Mouse (Mus musculus) intestine, embryonic 14.5 days (tissue): ENCODE data around the gene Polr2i. TPM values are rescaled to one million over a fixed set of nuclear protein-coding genes. Genes with fewer than 3 reads are reported as not detected.

Experiments used
- ATAC-seq: fragments of 200-750 bp; cut with Nextera tagmentation; replicated peaks from 2 replicates; pipeline ENCODE4 v1.8.0; 2017; ENCODE audit warnings: low read depth, moderate number of reproducible peaks, moderate TSS enrichment, moderate library complexity; ENCODE audit not compliant: low FRiP score, low TSS enrichment
- DNase-seq: peaks from one replicate; pipeline ENCODE4 v3.0.0-alpha.2; 2018; ENCODE audit warnings: low spot score
- H3K27ac ChIP-seq: fragments of 300-500 bp; sonication (generic); 2 replicates; pipeline ENCODE4 v1.5.1; 2014; ENCODE audit warnings: low read depth, mild to moderate bottlenecking, control low read depth
- H3K27me3 ChIP-seq: fragments of 300-500 bp; sonication (generic); replicated peaks from 2 replicates; pipeline ENCODE4 v1.6.1; 2014; ENCODE audit warnings: low read length, control low read depth; ENCODE audit not compliant: control insufficient read depth, insufficient read depth
- H3K36me3 ChIP-seq: fragments of 300-500 bp; sonication (generic); 2 replicates; pipeline ENCODE4 v1.6.1; 2014; ENCODE audit warnings: low read length, control low read depth; ENCODE audit not compliant: control insufficient read depth, insufficient read depth
- H3K4me1 ChIP-seq: fragments of 300-500 bp; sonication (generic); replicated peaks from 2 replicates; pipeline ENCODE4 v1.6.1; 2014; ENCODE audit warnings: low read length, control low read depth, mixed read lengths; ENCODE audit not compliant: control insufficient read depth, insufficient read depth
- H3K4me2 ChIP-seq: fragments of 300-500 bp; sonication (generic); 2 replicates; pipeline ENCODE4 v1.6.1; 2014; ENCODE audit warnings: low read length
- H3K4me3 ChIP-seq: fragments of 300-500 bp; sonication (generic); 2 replicates; pipeline ENCODE4 v1.5.1; 2014; ENCODE audit warnings: low read depth, low read length, control low read depth, mixed read lengths
- H3K9ac ChIP-seq: fragments of 300-500 bp; sonication (generic); 2 replicates; pipeline ENCODE4 v1.6.1; 2014; ENCODE audit warnings: mild to moderate bottlenecking, low read length
- H3K9me3 ChIP-seq: fragments of 300-500 bp; sonication (generic); 2 replicates; pipeline ENCODE4 v1.6.1; 2016; ENCODE audit warnings: low read length, control low read depth; ENCODE audit not compliant: control insufficient read depth
- WGBS: fragments of 180-500 bp; shearing (Covaris S2); extraction: QIAGEN DNeasy Blood & Tissue Kit; methylation state at CpG from one replicate; pipeline ENCODE4 v1.1.7; 2014; 5-methylcytosine and 5-hydroxymethylcytosine counted together
- polyA plus RNA-seq: library from polyadenylated mRNA; unstranded; fragments of >200 nt; fragmentation: Nextera tagmentation; extraction: Ambion mirVana; gene quantifications from 2 replicates; pipeline ENCODE4 v1.2.1, GENCODE M21; 2014

Gene Polr2i
- polyA plus RNA-seq, 1 experiment from 2014 or later: 159 TPM

- Histone ChIP-seq H3K9me3 (no peaks in the 10 kb centered on the region), H3K27ac (no peak overlapping the region; the same call in 1 of the 2 replicates), H3K4me2 (peak overlapping the region; percentile 45), H3K9ac (no peak overlapping the region), H3K27me3 (no peaks in the 10 kb centered on the region), H3K36me3 (no peaks in the 10 kb centered on the region), H3K4me1 (0 out of 2 replicates have a peak, but pooled peaks cover 3% of the 10 kb centered on the region), H3K4me3 (no peak overlapping the region)
- ATAC-seq (peak; percentile 62), DNase-seq (peak; percentile 90)
- 1% methylated on average over 15 of the region's 16 CpGs for WGBS
These were observed 15.0 kb upstream of the Polr2i start for GRCm38 (mm10) chr7:30216723-30217151.

GRCm38 (mm10) chr7:30217277-30217676 lies 14.5 kb upstream of the Polr2i start:
- no peak overlapping the region for H3K9ac ChIP-seq
- H3K9me3 ChIP-seq: no peaks in the 10 kb centered on the region
- 0 out of 2 replicates have a peak, but pooled peaks cover 3% of the 10 kb centered on the region for H3K4me1 ChIP-seq
- H3K27ac ChIP-seq: no peak overlapping the region
- no peaks in the 10 kb centered on the region for H3K36me3 ChIP-seq
- no peak for DNase-seq
- no peak overlapping the region for H3K4me3 ChIP-seq
- WGBS: 68% methylated on average over 2 of the region's 2 CpGs
- H3K27me3 ChIP-seq: no peaks in the 10 kb centered on the region
- H3K4me2 ChIP-seq: no peak overlapping the region
- 0 out of 2 replicates have a peak, but pooled peaks have one; percentile 37 for ATAC-seq

- peak; percentile 82 for DNase-seq
- Histone ChIP-seq H3K4me2 (peak overlapping the region; percentile 97), H3K4me3 (peak overlapping the region; percentile 48), H3K9me3 (no peaks in the 10 kb centered on the region), H3K4me1 (0 out of 2 replicates have a peak, but pooled peaks cover 3% of the 10 kb centered on the region), H3K36me3 (peaks cover 9% of the 10 kb centered on the region), H3K9ac (peak overlapping the region; percentile 53), H3K27me3 (no peaks in the 10 kb centered on the region), H3K27ac (peak overlapping the region; percentile 33; the same call in 1 of the 2 replicates)
- 3% methylated on average over 16 of the region's 16 CpGs for WGBS
- ATAC-seq: peak; percentile 45
These were observed 12.3 kb upstream of the Polr2i start for GRCm38 (mm10) chr7:30219293-30220007.

- 24% methylated on average over 11 of the region's 11 CpGs for whole genome bisulfite sequencing
- Histone ChIP-seq H3K4me2 (peak overlapping the region; percentile 97), H3K4me1 (0 out of 2 replicates have a peak, but pooled peaks cover 3% of the 10 kb centered on the region), H3K4me3 (peak overlapping the region; percentile 48), H3K27me3 (no peaks in the 10 kb centered on the region), H3K36me3 (peaks cover 15% of the 10 kb centered on the region), H3K27ac (no peak overlapping the region), H3K9ac (peak overlapping the region; percentile 53), H3K9me3 (no peaks in the 10 kb centered on the region)
- DNase-seq: no peak
- no peak for ATAC-seq
These were observed 11.8 kb upstream of the Polr2i start for GRCm38 (mm10) chr7:30220008-30220356.

GRCm38 (mm10) chr7:30221433-30221832 lies 10.3 kb upstream of the Polr2i start:
- Histone ChIP-seq H3K36me3 (peaks cover 27% of the 10 kb centered on the region), H3K27me3 (no peaks in the 10 kb centered on the region), H3K9ac (no peak overlapping the region), H3K4me2 (no peak overlapping the region), H3K4me1 (0 out of 2 replicates have a peak, but pooled peaks cover 3% of the 10 kb centered on the region), H3K27ac (no peak overlapping the region), H3K9me3 (no peaks in the 10 kb centered on the region), H3K4me3 (no peak overlapping the region)
- no peak for ATAC-seq
- DNase-seq: no peak
- WGBS: 86% methylated on average over 3 of the region's 3 CpGs

GRCm38 (mm10) chr7:30222205-30222604 lies 9.5 kb upstream of the Polr2i start:
- WGBS: 86% methylated on average over 5 of the region's 5 CpGs
- no peak overlapping the region for H3K27ac ChIP-seq
- peaks cover 35% of the 10 kb centered on the region for H3K36me3 ChIP-seq
- DNase-seq (no peak), ATAC-seq (no peak)
- no peaks in the 10 kb centered on the region for H3K9me3 ChIP-seq
- H3K4me1 ChIP-seq: 0 out of 2 replicates have a peak, but pooled peaks cover 3% of the 10 kb centered on the region
- no peak overlapping the region for H3K9ac ChIP-seq
- H3K4me3 ChIP-seq: no peak overlapping the region
- H3K4me2 ChIP-seq: no peak overlapping the region
- no peaks in the 10 kb centered on the region for H3K27me3 ChIP-seq

GRCm38 (mm10) chr7:30224206-30224605 lies 7.5 kb upstream of the Polr2i start:
- WGBS: 92% methylated on average over 12 of the region's 12 CpGs

GRCm38 (mm10) chr7:30231328-30231668 lies 450 bp upstream of the Polr2i start:
- Histone ChIP-seq H3K36me3 (peaks cover 37% of the 10 kb centered on the region), H3K9me3 (no peaks in the 10 kb centered on the region), H3K9ac (peak overlapping the region; percentile 42), H3K4me3 (peak overlapping the region; percentile 77), H3K27ac (peak overlapping the region; percentile 96; the same call in 1 of the 2 replicates), H3K4me2 (peak overlapping the region; percentile 82), H3K4me1 (peaks cover 6% of the 10 kb centered on the region), H3K27me3 (no peaks in the 10 kb centered on the region)
- no peak for DNase-seq
- ATAC-seq: peak; percentile 49
- 0% methylated on average over 16 of the region's 16 CpGs for WGBS

More at GRCm38 (mm10) chr7:30224206-30224605, 7.5 kb upstream of the Polr2i start:
- no peak overlapping the region for H3K9ac ChIP-seq
- no peaks in the 10 kb centered on the region for H3K27me3 ChIP-seq
- no peak overlapping the region for H3K4me3 ChIP-seq
- no peak overlapping the region for H3K27ac ChIP-seq
- DNase-seq (no peak), ATAC-seq (no peak)
- H3K4me2 ChIP-seq: no peak overlapping the region
- peaks cover 49% of the 10 kb centered on the region for H3K36me3 ChIP-seq
- H3K4me1 ChIP-seq: 0 out of 2 replicates have a peak, but pooled peaks cover 3% of the 10 kb centered on the region
- H3K9me3 ChIP-seq: no peaks in the 10 kb centered on the region
